Mouse (Mus musculus) liver, embryonic 14.5 days (tissue): ENCODE data around the gene C1rl. TPM values are rescaled to one million over a fixed set of nuclear protein-coding genes. Genes with fewer than 3 reads are reported as not detected.

ENCODE experiments used
- ATAC-seq: fragments of 200-750 bp; cut with Nextera tagmentation; 2 replicates; pipeline ENCODE4 v1.8.0; 2017; ENCODE audit warnings: moderate number of reproducible peaks, mild to moderate bottlenecking, moderate library complexity; ENCODE audit not compliant: insufficient read depth
- DNase-seq, 3 experiments: peaks; one replicate each; pipeline ENCODE4 v3.0.0-alpha.2; 2012 to 2013; ENCODE audit warnings: low read depth in 3 of 3, low spot score in 3 of 3
- H3K27ac ChIP-seq: fragments of 300-500 bp; sonication (generic); 2 replicates; pipeline ENCODE4 v1.5.1; 2014; ENCODE audit warnings: moderate library complexity, mild to moderate bottlenecking, control low read depth, inconsistent platforms
- H3K27me3 ChIP-seq: fragments of 300-500 bp; sonication (generic); 2 replicates; pipeline ENCODE4 v1.6.1; 2014; ENCODE audit warnings: mild to moderate bottlenecking, low read length, moderate library complexity; ENCODE audit not compliant: control insufficient read depth, insufficient read depth
- H3K36me3 ChIP-seq: fragments of 300-500 bp; sonication (generic); replicated peaks from 2 replicates; pipeline ENCODE4 v1.6.1; 2014; ENCODE audit warnings: low read depth; ENCODE audit not compliant: control insufficient read depth, insufficient read depth
- H3K4me1 ChIP-seq, 2 experiments: fragments of 200-500 bp in 1 of 2; fragments of 300-500 bp in 1 of 2; sonication (generic) in 1 of 2; replicated peaks; 2 replicates each; pipeline ENCODE4 v1.6.1; 2012 to 2014; ENCODE audit warnings: antibody characterized with exemption in 1 of 2, inconsistent platforms in 1 of 2, low read length in 1 of 2; ENCODE audit not compliant: control insufficient read depth in 2 of 2, insufficient read depth in 2 of 2
- H3K4me2 ChIP-seq: fragments of 300-500 bp; sonication (generic); 2 replicates; pipeline ENCODE4 v1.6.1; 2014; ENCODE audit warnings: low read depth, mild to moderate bottlenecking, control low read depth, moderate library complexity
- H3K4me3 ChIP-seq, 2 experiments: fragments of 200-500 bp in 1 of 2; fragments of 300-500 bp in 1 of 2; sonication (generic) in 1 of 2; 2 replicates each; pipeline ENCODE4 v1.5.1; 2012 to 2014; ENCODE audit warnings: low read depth in 2 of 2, low read length in 2 of 2, mild to moderate bottlenecking in 2 of 2, control low read depth in 1 of 2, inconsistent platforms in 1 of 2, moderate library complexity in 1 of 2; ENCODE audit not compliant: insufficient read depth in 1 of 2
- H3K9ac ChIP-seq: fragments of 300-500 bp; sonication (generic); replicated peaks from 2 replicates; pipeline ENCODE4 v1.6.1; 2014; ENCODE audit warnings: mild to moderate bottlenecking, control low read depth, moderate library complexity
- H3K9me3 ChIP-seq: fragments of 300-500 bp; sonication (generic); 2 replicates; pipeline ENCODE4 v1.6.1; 2016; ENCODE audit warnings: low read length, mixed read lengths; ENCODE audit not compliant: control insufficient read depth
- CTCF ChIP-seq: IDR thresholded peaks from 2 replicates; pipeline ENCODE4 v1.5.1; 2016; ENCODE audit warnings: antibody characterized with exemption, low read depth, control low read depth
- EP300 ChIP-seq: IDR thresholded peaks from 2 replicates; pipeline ENCODE4 v1.6.1; 2016; ENCODE audit warnings: antibody characterized with exemption, low read depth
- WGBS: fragments of 180-500 bp; shearing (Covaris S2); extraction: QIAGEN DNeasy Blood & Tissue Kit; methylation state at CpG from one replicate; pipeline ENCODE4 v1.1.7; 2014; ENCODE audit not compliant: insufficient replicate concordance; 5-methylcytosine and 5-hydroxymethylcytosine counted together
- polyA plus RNA-seq, 2 experiments: library from polyadenylated mRNA; depleted of rRNA in 1 of 2; stranded (reverse) in 1 of 2; unstranded in 1 of 2; fragments of >200 nt; fragmentation: Nextera tagmentation in 1 of 2; extraction: Ambion mirVana in 1 of 2; gene quantifications; 2 replicates each; pipeline versions ENCODE4 v1.2.1 to v1.2.3; 2012 to 2014

The C1rl gene
- polyA plus RNA-seq, 2 experiments = 3.9 to 7.6 TPM

- no peaks in the 10 kb centered on the region; the same call in 1 of the 2 replicates for H3K27me3 ChIP-seq
- peaks cover 0 to 13% of the 10 kb centered on the region in 2 experiments; a peak in 3 of 4 replicates for H3K4me1 ChIP-seq
- WGBS = 11% methylated on average over 27 of the region's 27 CpGs
- peak within 1 kb of the TSS; percentile 74 for H3K4me2 ChIP-seq
- peak within 1 kb of the TSS; percentile 35 to 54 for H3K4me3 ChIP-seq
- TF ChIP-seq CTCF = no peak
- no peak for TF ChIP-seq EP300
- ATAC-seq = peak; percentile 95
- H3K9me3 ChIP-seq = no peaks in the 10 kb centered on the region
- H3K36me3 ChIP-seq = no peaks in the 10 kb centered on the region
- no peak within 1 kb of the TSS for H3K27ac ChIP-seq
- peak; percentile 75 to 79 (median 78) for DNase-seq
- H3K9ac ChIP-seq = peak within 1 kb of the TSS; percentile 56
These were observed 28.3 kb upstream of the C1rl start, which contains the start of gene Clstn3 for GRCm38 (mm10) chr6:124464305-124465271. Gene Clstn3, minus strand, starts transcription at chr6:124464794.

GRCm38 (mm10) chr6:124465299-124465698, 27.6 kb upstream of the C1rl start:
- H3K27ac ChIP-seq = no peak overlapping the region
- H3K9me3 ChIP-seq = no peaks in the 10 kb centered on the region
- DNase-seq (no peak), ATAC-seq (no peak)
- WGBS = 47% methylated on average over 6 of the region's 6 CpGs
- TF ChIP-seq CTCF (no peak), EP300 (no peak)
- H3K4me1 ChIP-seq = peaks cover 0 to 13% of the 10 kb centered on the region in 2 experiments; a peak in 3 of 4 replicates
- H3K4me2 ChIP-seq = peak overlapping the region; percentile 74
- no peaks in the 10 kb centered on the region for H3K36me3 ChIP-seq
- H3K9ac ChIP-seq = no peak overlapping the region
- H3K27me3 ChIP-seq = no peaks in the 10 kb centered on the region; the same call in 1 of the 2 replicates
- H3K4me3 ChIP-seq = no peak overlapping the region

GRCm38 (mm10) chr6:124465729-124466128, 27.2 kb upstream of the C1rl start:
- Histone ChIP-seq H3K9me3 (no peaks in the 10 kb centered on the region), H3K4me2 (no peak overlapping the region), H3K27ac (no peak overlapping the region), H3K36me3 (no peaks in the 10 kb centered on the region), H3K4me3 (no peak overlapping the region), H3K9ac (no peak overlapping the region), H3K4me1 (peaks cover 0 to 14% of the 10 kb centered on the region in 2 experiments), H3K27me3 (no peaks in the 10 kb centered on the region; the same call in 1 of the 2 replicates)
- ATAC-seq (no peak), DNase-seq (no peak)
- TF ChIP-seq CTCF (no peak), EP300 (no peak)
- WGBS = 82% methylated on average over 6 of the region's 6 CpGs

GRCm38 (mm10) chr6:124471121-124471520, 21.8 kb upstream of the C1rl start:
- TF ChIP-seq EP300 = no peak
- TF ChIP-seq CTCF = no peak
- H3K36me3 ChIP-seq = no peaks in the 10 kb centered on the region
- no peak for DNase-seq
- no peak overlapping the region for H3K9ac ChIP-seq
- peaks cover 12 to 29% of the 10 kb centered on the region in 2 experiments for H3K4me1 ChIP-seq
- no peak overlapping the region for H3K4me2 ChIP-seq
- ATAC-seq = no peak
- H3K27me3 ChIP-seq = no peaks in the 10 kb centered on the region
- no peaks in the 10 kb centered on the region for H3K9me3 ChIP-seq
- H3K4me3 ChIP-seq = no peak overlapping the region
- H3K27ac ChIP-seq = no peak overlapping the region; the same call in 1 of the 2 replicates
- 72% methylated on average over 3 of the region's 3 CpGs for WGBS
